Mouse (Mus musculus): ENCODE data around the gene Irf2bp1.

DNA sequence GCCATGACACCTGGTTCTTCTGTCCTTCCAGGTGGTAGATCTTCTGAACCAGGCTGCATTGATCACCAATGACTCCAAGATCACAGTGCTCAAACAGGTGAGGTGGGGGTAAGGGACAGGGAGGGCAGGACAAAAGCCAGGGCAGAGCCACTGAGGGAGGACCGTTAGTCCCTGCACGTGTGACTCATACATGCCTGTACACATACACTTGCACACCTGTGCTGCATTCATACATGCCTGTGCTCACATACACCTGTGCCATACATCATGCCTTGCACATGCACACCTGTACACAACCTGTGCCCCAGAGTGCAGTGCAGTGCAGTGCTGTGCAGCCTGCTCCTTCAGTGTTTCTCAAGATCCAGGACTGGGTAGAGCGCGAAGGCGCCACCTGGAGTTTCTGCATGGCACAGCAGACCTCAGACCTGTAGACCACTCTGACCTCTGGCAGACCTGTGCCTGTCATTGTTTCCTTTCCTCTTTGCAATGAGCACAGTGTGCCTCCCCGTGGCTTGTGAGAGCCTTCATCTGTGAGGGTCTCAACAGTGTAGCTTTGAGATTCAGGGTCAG is 25.3 kb downstream of the Irf2bp1 start:
- peak; percentile 56 for TF ChIP-seq CTCF (IDR thresholded peaks at IDR 0.05; ENCODE audit: control insufficient read depth, insufficient read depth, insufficient read length)
- no peak for TF ChIP-seq MAX (IDR thresholded peaks at IDR 0.05)
- TF ChIP-seq USF1 (IDR thresholded peaks at IDR 0.05; ENCODE audit: low read depth) = no peak
- no peak for TF ChIP-seq MYOD1 (IDR thresholded peaks at IDR 0.05; ENCODE audit: control insufficient read depth, insufficient read length, low read depth)
- no peak for TF ChIP-seq CEBPB (IDR thresholded peaks at IDR 0.05; ENCODE audit: low read depth)
- no peak for TF ChIP-seq MYOG (IDR thresholded peaks at IDR 0.05; ENCODE audit: control insufficient read depth, extremely low read depth, insufficient read length)
- TF ChIP-seq FOSL1 (IDR thresholded peaks at IDR 0.05; ENCODE audit: insufficient read depth, low read length, poor library complexity, severe bottlenecking) = no peak
